Mouse (Mus musculus) left cerebral cortex, adult 8-10 months (tissue): ENCODE data around the gene Snta1. TPM values are rescaled to one million over a fixed set of nuclear protein-coding genes. Genes with fewer than 3 reads are reported as not detected.
A peak's percentile ranks its signal among the peaks of the same experiment; 100 is the strongest.
"Not testable (repeated sequence)": the region's sequence is repeated elsewhere in the genome, so short reads cannot be mapped to it uniquely, and the experiment has no call there.

Source experiments
- DNase-seq, 2 experiments: peaks; one replicate each; pipeline ENCODE4 v3.0.0; 2022; ENCODE audit warnings: low spot score in 2 of 2
- total RNA-seq, 4 experiments: library from RNA; stranded (reverse); gene quantifications; 2 replicates each; pipeline ENCODE4 v1.2.4; 2022

Gene Snta1
- total RNA-seq, 4 experiments from 2014 or later: 30.9 to 34.4 (median 32.2) TPM

DNA sequence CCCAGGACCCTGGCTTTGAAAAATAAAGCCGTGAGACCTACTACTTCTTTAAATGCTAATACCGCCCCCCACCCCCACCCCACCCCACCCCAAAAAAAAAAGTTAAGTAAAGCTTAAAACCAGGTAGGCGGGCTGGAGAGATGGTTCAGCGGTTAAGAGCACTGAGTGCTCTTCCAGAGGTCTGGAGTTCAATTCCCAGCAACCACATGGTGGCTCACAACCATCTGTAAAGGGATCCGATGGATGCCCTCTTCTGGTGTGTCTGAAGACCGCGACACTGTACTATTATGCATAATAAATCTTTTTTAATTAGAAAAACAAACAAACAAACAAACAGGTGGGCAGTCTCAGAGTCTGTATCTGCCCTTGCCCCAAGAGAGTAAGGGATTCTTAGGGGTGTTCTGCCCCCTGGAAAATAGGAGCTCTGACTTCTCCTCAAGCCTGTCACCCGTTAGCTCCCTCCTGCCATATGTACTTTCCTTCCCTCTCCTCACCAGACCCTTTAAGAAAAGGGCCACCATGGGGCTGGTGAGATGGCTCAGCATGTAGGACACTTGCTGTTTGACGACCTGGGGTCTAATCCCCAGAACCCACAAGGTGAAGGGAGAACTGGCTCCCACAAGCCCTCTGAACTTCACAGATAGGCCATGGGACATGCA is 34.9 kb downstream of the Snta1 start, which contains the start of gene Cdk5rap1:
Gene Cdk5rap1, minus strand, starts transcription at position 169 of the 659 bp plus-strand sequence.
- DNase-seq: no peak

DNA sequence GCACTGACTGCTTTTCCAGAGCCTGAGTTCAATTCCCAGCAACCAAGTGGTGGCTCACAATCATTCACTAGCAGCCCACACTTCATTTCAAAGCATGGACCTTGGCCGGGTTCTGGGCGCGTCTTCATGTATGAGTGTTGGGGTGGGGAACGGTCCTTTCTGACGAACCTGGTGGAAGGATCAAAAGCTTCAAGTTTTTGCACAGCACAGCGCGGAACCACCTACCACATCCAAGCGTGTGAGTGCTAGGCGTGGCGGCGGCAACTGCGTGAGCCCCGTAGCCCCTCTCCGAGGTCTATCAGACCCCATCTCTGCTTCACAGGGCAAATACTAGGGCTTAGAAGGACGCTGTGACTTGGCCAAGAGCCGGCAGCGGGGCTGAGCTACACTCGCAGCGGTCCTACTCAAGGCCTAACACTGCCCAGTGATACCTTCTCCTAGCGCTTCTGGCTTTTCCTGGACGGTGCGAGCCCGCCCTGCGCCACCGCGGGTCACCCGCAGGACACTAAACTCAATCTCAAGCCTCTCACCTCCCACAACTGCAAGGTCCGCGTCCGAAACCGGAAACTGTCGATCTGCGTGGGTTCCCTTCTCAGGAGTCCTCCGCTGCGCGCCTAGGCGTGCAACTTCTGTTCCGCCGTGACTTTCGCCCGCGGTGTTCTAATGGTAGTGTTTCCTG is 35.6 kb downstream of the Snta1 start:
- peak; percentile 66 to 87 for DNase-seq

DNA sequence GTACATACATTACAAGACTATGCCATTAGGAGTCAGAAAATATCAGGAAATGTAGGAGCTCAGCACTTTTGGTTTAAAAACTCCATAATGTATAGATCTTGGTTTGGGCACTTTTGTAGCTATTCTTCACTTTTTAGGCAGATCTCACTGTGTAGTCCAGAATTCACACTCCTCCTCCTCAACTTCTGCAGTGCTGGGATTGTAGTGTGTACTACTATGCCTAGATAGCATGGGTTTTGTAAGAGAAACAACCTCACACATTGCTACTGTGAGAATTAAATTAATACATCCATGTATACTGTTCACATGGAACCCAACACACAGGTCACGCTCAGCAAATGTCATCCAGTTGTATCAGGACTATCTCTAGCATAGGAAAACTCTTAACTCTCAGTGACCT is 40.4 kb downstream of the Snta1 start:
- no peak for DNase-seq

DNA sequence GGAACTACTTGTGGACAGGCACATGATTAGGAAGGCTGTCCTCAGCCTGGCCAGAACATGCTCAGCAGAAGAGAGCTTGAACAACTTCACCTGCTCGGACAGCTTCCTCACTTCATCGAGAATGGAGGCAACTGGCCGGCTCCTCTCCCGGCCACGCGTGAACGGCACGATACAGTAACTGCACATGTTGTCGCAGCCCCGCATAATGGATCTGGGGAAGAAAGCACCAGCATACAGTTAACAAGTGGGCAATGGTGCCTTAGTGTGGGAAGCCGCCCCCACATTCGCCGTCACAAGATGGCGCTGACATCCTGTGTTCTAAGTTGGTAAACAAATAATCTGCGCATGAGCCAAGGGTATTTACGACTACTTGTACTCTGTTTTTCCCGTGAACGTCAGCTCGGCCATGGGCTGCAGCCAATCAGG is 53.9 kb downstream of the Snta1 start:
- not testable (repeated sequence) for DNase-seq

DNA sequence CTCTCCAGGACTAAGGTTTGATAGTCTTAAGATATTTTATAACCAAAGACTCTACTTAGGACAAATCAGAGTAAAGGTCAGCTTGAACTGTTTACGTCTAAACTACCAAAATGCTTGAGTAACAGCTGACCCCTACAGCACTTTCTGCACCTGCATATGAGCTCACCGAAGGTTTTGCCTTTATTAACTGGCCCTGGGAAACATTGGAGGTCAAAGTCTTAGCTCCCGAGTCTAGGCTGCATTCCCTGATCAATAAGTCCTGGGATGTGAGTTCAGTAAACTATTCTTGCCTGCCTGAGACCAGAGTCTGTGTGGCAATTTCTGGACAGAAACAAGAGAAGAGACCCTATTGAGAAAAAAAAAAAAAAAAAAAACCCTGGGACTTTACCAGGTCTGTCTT is 59.7 kb downstream of the Snta1 start:
- no peak for DNase-seq

DNA sequence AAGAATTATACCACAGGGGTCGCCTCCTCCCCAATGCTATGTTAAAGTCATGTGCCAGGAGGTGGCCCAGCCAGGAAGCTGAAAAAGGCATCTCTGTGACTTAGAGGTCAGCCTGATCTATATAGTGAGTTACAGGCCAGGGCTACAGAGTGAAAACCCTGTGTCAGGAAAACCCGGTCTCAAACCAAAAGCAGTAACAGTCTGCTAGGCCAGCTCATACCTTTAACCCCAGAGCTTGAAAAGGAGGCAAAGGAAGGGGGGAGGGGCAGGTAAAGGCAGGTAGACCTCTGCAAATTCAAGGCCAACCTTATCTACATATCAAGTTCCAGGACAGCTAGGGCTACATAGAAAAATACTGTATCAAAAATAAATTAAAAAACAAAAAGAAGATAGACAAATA is 68.5 kb downstream of the Snta1 start:
- DNase-seq: no peak

DNA sequence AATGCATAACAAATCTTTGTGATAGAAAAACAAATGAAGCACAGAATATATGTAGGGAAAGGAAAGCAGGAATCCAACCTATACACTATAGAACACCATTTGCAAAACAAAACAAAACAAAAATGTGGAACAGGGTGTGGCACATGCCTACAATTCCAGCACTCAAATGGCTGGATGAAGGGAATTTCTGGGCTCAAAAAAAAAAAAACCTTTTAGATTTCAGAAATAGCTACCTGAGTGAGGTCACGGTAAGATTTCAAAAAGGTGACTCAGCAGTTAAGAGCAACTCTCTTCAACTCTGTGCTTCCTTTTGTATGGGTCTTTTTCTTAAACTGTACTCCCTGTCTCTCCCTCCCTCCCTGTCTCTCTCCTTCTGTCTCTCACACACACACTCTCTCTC is 69.7 kb downstream of the Snta1 start:
- no peak for DNase-seq

DNA sequence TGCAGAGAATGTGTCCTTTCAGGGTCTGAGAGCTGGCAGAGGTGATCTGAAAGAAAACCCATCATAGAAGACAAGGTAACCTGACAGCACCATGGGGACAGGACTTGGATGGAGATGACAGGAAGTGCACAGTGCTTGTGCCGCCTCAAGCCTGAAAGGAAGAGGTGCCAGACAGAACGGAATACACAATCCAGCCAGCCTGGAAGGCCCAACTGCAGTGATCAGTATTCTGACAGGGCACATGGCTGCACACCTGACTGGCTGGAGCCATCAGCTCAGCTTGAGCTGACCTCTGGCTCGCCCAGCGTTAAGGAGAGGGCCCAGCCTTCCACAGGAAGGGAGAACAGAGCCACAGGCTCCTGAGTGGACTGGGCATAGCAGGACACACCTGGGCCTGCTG is 72.3 kb downstream of the Snta1 start:
- no peak for DNase-seq

DNA sequence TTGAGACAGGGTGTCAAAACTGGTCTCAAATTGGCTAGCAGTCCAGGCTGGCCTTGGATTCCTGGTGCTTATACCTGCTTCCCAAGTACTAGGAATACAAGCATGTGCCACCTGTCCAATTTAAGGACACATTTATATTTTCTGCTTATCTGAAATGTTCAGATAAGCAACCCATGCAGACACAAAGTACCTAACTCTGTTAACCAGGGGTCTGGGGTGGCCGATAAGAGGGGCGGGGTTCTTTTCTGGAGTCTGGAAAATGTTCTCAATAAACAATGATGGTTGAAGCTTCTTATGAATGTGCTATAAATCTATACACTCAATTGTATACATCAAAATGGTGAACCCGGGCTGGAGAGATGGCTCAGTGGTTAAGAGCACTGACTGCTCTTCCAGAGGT is 81.0 kb downstream of the Snta1 start:
- no peak for DNase-seq

Other genes with a start within 250 kb of the Snta1 start
- not detected for gene Bpifa5, start 245.5 kb downstream of the Snta1 start, total RNA-seq
- gene Bpifb1, start 217.3 kb downstream of the Snta1 start, total RNA-seq: under 1 TPM in 3 of 4 experiments, not detected in 1; 0.22 to 0.36 (median 0.23) TPM
- gene Bpifb5, start 184.4 kb downstream of the Snta1 start, total RNA-seq: not detected
- gene Bpifb9a, start 150.2 kb downstream of the Snta1 start, total RNA-seq: not detected
- gene Bpifb9b, start 100.9 kb downstream of the Snta1 start, total RNA-seq: not detected
- 10 to 100 TPM; 11.9 to 18.9 (median 15.1) TPM for gene Cdk5rap1, start 35.1 kb downstream of the Snta1 start, total RNA-seq
- gene Cbfa2t2, start 28.4 kb upstream of the Snta1 start, total RNA-seq: 10 to 100 TPM; 46.3 to 57.2 (median 52.1) TPM
- gene 1700003F12Rik, start 139.0 kb upstream of the Snta1 start, total RNA-seq: under 1 TPM in 3 of 4 experiments, not detected in 1; 0.57 to 0.87 (median 0.76) TPM
- gene Actl10, start 143.7 kb upstream of the Snta1 start, total RNA-seq: not detected
- 10 to 100 TPM; 76.7 to 90.9 (median 82.4) TPM for gene Necab3, start 150.8 kb upstream of the Snta1 start, total RNA-seq
- gene E2f1, start 161.8 kb upstream of the Snta1 start, total RNA-seq: 10 to 100 TPM; 10.5 to 13.9 (median 13.1) TPM
- gene Pxmp4, start 195.6 kb upstream of the Snta1 start, total RNA-seq: 10 to 100 TPM; 13.2 to 15.2 (median 14.1) TPM
- gene Zfp341, start 205.2 kb upstream of the Snta1 start, total RNA-seq: 10 to 100 TPM in 3 of 4 experiments, 1 to 10 TPM in 1; 9.5 to 10.9 (median 10.2) TPM
- not detected for gene 4930519P11Rik, start 205.3 kb upstream of the Snta1 start, total RNA-seq
- gene Chmp4b, start 243.6 kb upstream of the Snta1 start, total RNA-seq: 100 to 1,000 TPM; 201 to 231 (median 219) TPM